Mouse (Mus musculus) ES-E14 (cell line): ENCODE results near the gene Glyr1. TPM values are rescaled to one million over a fixed set of nuclear protein-coding genes. Genes with fewer than 3 reads are reported as not detected.

ENCODE experiments used
- DNase-seq: peaks from one replicate; pipeline ENCODE4 v3.0.0-alpha.2; 2013; ENCODE audit warnings: low read depth, low spot score
- H3K27ac ChIP-seq: 2 replicates; pipeline ENCODE4 v1.5.1; 2012; ENCODE audit warnings: low read depth, mild to moderate bottlenecking, low read length, moderate library complexity, mixed read lengths; ENCODE audit not compliant: poor library complexity, insufficient read depth, severe bottlenecking
- H3K36me3 ChIP-seq: 2 replicates; pipeline ENCODE4 v1.6.1; 2012; ENCODE audit warnings: mild to moderate bottlenecking, low read length, moderate library complexity, mixed read lengths; ENCODE audit not compliant: control insufficient read depth, poor library complexity, insufficient read depth, severe bottlenecking
- H3K4me1 ChIP-seq, 2 experiments: fragments of 150-350 bp in 1 of 2; sonication (generic) in 1 of 2; 2 replicates each; pipeline ENCODE4 v1.6.1; 2012; ENCODE audit warnings: low read length in 2 of 2, mild to moderate bottlenecking in 1 of 2, mixed read lengths in 1 of 2; ENCODE audit not compliant: control insufficient read depth in 2 of 2, insufficient read depth in 2 of 2, poor library complexity in 1 of 2
- H3K4me3 ChIP-seq, 2 experiments: fragments of 150-350 bp in 1 of 2; sonication (generic) in 1 of 2; 2 replicates each; pipeline ENCODE4 v1.5.1; 2012; ENCODE audit warnings: low read length in 2 of 2, low read depth in 1 of 2, mild to moderate bottlenecking in 1 of 2, mixed read lengths in 1 of 2; ENCODE audit not compliant: insufficient read depth in 1 of 2, poor library complexity in 1 of 2, severe bottlenecking in 1 of 2
- H3K9ac ChIP-seq: 2 replicates; pipeline ENCODE4 v1.6.1; 2012; ENCODE audit warnings: low read depth, mild to moderate bottlenecking, low read length, mixed read lengths; ENCODE audit not compliant: poor library complexity, insufficient read depth, severe bottlenecking
- H3K9me3 ChIP-seq: fragments of 150-350 bp; sonication (generic); 2 replicates; pipeline ENCODE4 v1.6.1; 2012; ENCODE audit warnings: low read depth, mild to moderate bottlenecking, low read length; ENCODE audit not compliant: control insufficient read depth, insufficient read depth
- CHD2 ChIP-seq: IDR thresholded peaks from 2 replicates; pipeline ENCODE4 v1.6.1; 2014; ENCODE audit warnings: mild to moderate bottlenecking, low read depth, low read length, inconsistent platforms
- HCFC1 ChIP-seq: IDR thresholded peaks from 2 replicates; pipeline ENCODE4 v1.6.1; 2012; ENCODE audit warnings: low read length, inconsistent platforms, borderline replicate concordance; ENCODE audit not compliant: insufficient read depth
- MAFK ChIP-seq: IDR thresholded peaks from 2 replicates; pipeline ENCODE4 v1.6.1; 2014; ENCODE audit warnings: mild to moderate bottlenecking, low read depth, low read length, inconsistent platforms; ENCODE audit not compliant: insufficient read depth
- ZC3H11A ChIP-seq: IDR thresholded peaks from 2 replicates; pipeline ENCODE4 v1.6.1; 2012; ENCODE audit warnings: low read depth, mild to moderate bottlenecking, inconsistent platforms, low read length, borderline replicate concordance
- ZNF384 ChIP-seq: IDR thresholded peaks from 2 replicates; pipeline ENCODE4 v1.6.1; 2012; ENCODE audit warnings: low read depth, low read length, inconsistent platforms
- in situ Hi-C, 2 experiments: fragments of 600-800 bp; cut with MboI; formaldehyde crosslinking; loops; one replicate each; pipeline ENCODE4 v1.15.1; 2025; ENCODE audit warnings: low sequenced_read_pairs in 2 of 2, inconsistent platforms in 1 of 2; ENCODE audit not compliant: unreplicated experiment in 2 of 2
- total RNA-seq: library from RNA; depleted of rRNA; stranded (reverse); fragments of 300-350 nt; gene quantifications from 2 replicates; pipeline ENCODE4 v1.2.3, GENCODE M21; 2012

Gene Glyr1
- total RNA-seq, 1 experiment: 75.6 TPM

DNA sequence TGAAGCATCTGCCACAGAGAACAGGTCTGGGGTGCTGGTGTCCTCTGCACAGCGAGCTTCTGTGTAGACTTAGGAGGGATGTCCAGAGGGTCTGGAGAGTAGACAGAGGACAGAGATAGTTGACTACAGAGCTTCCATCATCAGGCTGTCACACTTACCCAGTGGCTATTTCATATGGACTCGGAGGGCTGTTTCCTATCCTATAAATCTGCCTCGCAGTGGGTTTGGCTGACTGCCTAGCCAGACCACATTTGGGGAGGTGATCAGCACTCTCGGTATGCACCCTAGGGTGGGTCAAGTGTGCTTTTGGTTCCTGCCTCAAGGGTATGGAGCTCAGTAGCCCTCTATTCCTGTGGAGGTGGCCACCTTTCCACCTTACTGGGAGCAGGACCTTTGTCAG is 35.5 kb upstream of the Glyr1 start:
- Histone ChIP-seq H3K4me3 (no peak overlapping the region), H3K27ac (no peak overlapping the region), H3K36me3 (peaks cover 12% of the 10 kb centered on the region; the same call in 1 of the 2 replicates), H3K9me3 (no peaks in the 10 kb centered on the region), H3K4me1 (0 out of 4 replicates have a peak, but pooled peaks cover 0 to 5% of the 10 kb centered on the region in 2 experiments), H3K9ac (no peak overlapping the region)
- in situ Hi-C loops: no loop called here
- no peak for DNase-seq
- TF ChIP-seq ZNF384 (no peak), MAFK (no peak), HCFC1 (no peak), ZC3H11A (no peak), CHD2 (no peak)

- H3K36me3 ChIP-seq: peaks cover 35% of the 10 kb centered on the region
- in situ Hi-C loops: no loop called here
Observed at GRCm38 (mm10) chr16:5074341-5074740, 24.7 kb upstream of the Glyr1 start.

GRCm38 (mm10) chr16:5071974-5072373 is 22.3 kb upstream of the Glyr1 start:
- H3K9me3 ChIP-seq: no peaks in the 10 kb centered on the region
- no peak overlapping the region for H3K4me3 ChIP-seq
- no peak for DNase-seq
- H3K4me1 ChIP-seq: no peaks in the 10 kb centered on the region
- in situ Hi-C loops: no loop called here
- H3K9ac ChIP-seq: no peak overlapping the region
- no peak overlapping the region for H3K27ac ChIP-seq
- peaks cover 25% of the 10 kb centered on the region for H3K36me3 ChIP-seq
- TF ChIP-seq MAFK (no peak), HCFC1 (no peak), CHD2 (no peak), ZC3H11A (no peak), ZNF384 (no peak)

More at GRCm38 (mm10) chr16:5074341-5074740, 24.7 kb upstream of the Glyr1 start:
- DNase-seq: no peak
- Histone ChIP-seq H3K4me3 (no peak overlapping the region), H3K27ac (no peak overlapping the region), H3K4me1 (no peaks in the 10 kb centered on the region), H3K9me3 (no peaks in the 10 kb centered on the region), H3K9ac (no peak overlapping the region)
- TF ChIP-seq ZC3H11A (no peak), MAFK (no peak), CHD2 (no peak), HCFC1 (no peak), ZNF384 (no peak)

DNA sequence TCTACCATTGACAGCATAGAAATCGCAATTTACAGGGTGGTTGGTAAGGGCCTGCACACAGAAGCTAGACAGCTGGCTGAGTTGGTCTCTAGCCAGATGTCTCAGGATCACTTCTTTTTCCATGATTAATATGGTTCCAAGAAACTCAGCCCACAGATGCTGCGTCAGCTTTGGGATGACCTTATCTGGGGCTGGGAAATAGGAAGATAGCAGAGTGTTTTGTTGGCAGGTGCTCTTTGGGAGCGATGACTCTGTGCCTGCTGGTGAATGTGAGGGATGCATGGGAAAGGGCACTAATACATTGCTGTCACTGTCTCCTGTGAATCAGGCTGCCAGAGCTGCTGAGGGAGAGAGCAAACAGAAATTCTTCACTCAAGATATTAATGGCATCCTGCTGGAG is 20.7 kb upstream of the Glyr1 start:
- in situ Hi-C loops: no loop called here
- Histone ChIP-seq H3K36me3 (peaks cover 19% of the 10 kb centered on the region), H3K27ac (no peak overlapping the region), H3K4me3 (no peak overlapping the region), H3K9ac (no peak overlapping the region), H3K4me1 (no peaks in the 10 kb centered on the region), H3K9me3 (no peaks in the 10 kb centered on the region)
- no peak for TF ChIP-seq HCFC1
- TF ChIP-seq MAFK: no peak
- no peak for TF ChIP-seq ZNF384
- TF ChIP-seq ZC3H11A: no peak
- TF ChIP-seq CHD2: no peak
- DNase-seq: no peak

DNA sequence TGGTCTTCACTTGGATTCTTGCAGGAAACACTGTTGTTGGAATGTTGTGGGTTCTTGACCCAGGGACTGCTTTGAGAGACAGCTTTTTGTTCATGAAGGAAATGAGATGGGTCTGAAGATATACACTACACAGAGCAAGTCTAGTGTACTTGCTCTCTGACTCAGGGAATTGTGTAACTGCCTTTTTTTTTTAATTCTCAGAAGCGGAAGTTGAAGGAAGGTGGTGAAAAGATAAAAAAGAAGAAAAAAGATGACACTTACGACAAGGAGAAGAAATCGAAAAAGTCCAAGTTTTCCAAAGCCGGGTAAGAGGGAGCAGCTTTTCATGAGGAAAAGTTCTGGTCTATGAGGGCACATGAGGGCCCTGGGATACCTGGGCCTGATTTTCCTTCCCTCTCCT is 13.8 kb upstream of the Glyr1 start:
- in situ Hi-C loops: no loop called here
- no peak for DNase-seq
- Histone ChIP-seq H3K4me3 (no peak overlapping the region), H3K27ac (no peak overlapping the region), H3K9me3 (no peaks in the 10 kb centered on the region), H3K9ac (no peak overlapping the region), H3K4me1 (no peaks in the 10 kb centered on the region), H3K36me3 (peaks cover 11% of the 10 kb centered on the region)
- no peak for TF ChIP-seq ZC3H11A
